Mouse (Mus musculus): ENCODE data around the gene Hrc. TPM values are rescaled to one million over a fixed set of nuclear protein-coding genes. Genes with fewer than 3 reads are reported as not detected.

Gene Hrc
- polyA plus RNA-seq, 1 experiment from 2014 or later, result 0.06 TPM

DNA sequence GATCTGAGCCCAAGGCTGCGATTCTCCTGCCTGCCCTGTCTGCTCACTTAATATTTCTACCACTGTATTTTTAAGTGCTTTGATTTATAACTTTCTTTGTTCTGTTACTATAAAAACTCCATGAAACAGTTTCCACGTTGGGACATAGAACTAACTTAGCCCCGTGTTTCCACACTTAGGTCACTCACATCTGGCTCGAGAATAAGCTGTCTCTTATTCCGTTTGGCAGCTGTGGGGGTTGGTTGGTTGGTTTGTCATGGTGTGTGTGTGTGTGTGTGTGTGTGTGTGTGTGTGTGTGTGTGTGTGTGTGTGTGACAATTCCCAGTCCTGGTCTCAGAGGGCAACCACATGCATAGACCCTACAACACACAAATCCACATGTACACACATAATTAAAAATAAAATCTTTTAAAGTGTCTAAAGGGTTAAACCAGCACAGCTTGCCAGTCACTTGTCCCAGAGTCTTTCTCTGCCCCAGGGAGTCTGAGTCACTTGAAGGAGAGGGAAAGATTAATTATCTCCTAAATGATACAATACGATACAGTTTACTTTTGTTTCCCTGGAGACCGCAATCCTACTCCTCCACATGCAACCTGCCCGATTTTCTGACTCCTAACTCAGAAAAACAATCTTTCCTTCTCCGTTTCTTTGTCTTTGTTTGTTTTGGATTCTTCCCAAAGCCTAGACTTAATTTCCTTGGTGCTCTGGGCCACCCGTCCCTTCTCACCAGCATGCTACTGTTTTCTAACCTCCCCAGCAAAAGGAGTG, 22.2 kb upstream of the Hrc start:
- no peaks in the 10 kb centered on the region for H3K27me3 ChIP-seq
- peaks cover 20% of the 10 kb centered on the region for H3K4me1 ChIP-seq
- no peak overlapping the region for H3K4me3 ChIP-seq
- ATAC-seq, result no peak
- no peaks in the 10 kb centered on the region for H3K9me3 ChIP-seq (replicated peaks)
- WGBS, result 25% methylated on average over 10 of the region's 10 CpGs
- H3K27ac ChIP-seq, result no peak overlapping the region
- no peaks in the 10 kb centered on the region for H3K36me3 ChIP-seq (ENCODE audit: poor library complexity, severe bottlenecking)
- no peak overlapping the region for H3K9ac ChIP-seq
- H3K4me2 ChIP-seq, result no peak overlapping the region

GRCm38 (mm10) chr7:45313495-45313894, 21.6 kb upstream of the Hrc start:
- H3K4me2 ChIP-seq, result no peak overlapping the region
- H3K4me3 ChIP-seq, result no peak overlapping the region
- no peaks in the 10 kb centered on the region for H3K9me3 ChIP-seq (replicated peaks)
- no peaks in the 10 kb centered on the region for H3K27me3 ChIP-seq
- H3K36me3 ChIP-seq (ENCODE audit: poor library complexity, severe bottlenecking), result no peaks in the 10 kb centered on the region
- no peak overlapping the region for H3K9ac ChIP-seq
- no peak overlapping the region for H3K27ac ChIP-seq
- 40% methylated on average over 9 of the region's 9 CpGs for WGBS
- H3K4me1 ChIP-seq, result peaks cover 20% of the 10 kb centered on the region
- ATAC-seq, result no peak

GRCm38 (mm10) chr7:45315182-45315701, 19.8 kb upstream of the Hrc start:
- no peaks in the 10 kb centered on the region for H3K36me3 ChIP-seq (ENCODE audit: poor library complexity, severe bottlenecking)
- no peak overlapping the region for H3K4me2 ChIP-seq
- no peak overlapping the region for H3K4me3 ChIP-seq
- peaks cover 11% of the 10 kb centered on the region for H3K4me1 ChIP-seq
- no peaks in the 10 kb centered on the region for H3K27me3 ChIP-seq
- ATAC-seq, result no peak
- H3K27ac ChIP-seq, result no peak overlapping the region
- no peak overlapping the region for H3K9ac ChIP-seq
- WGBS, result 86% methylated on average over 10 of the region's 10 CpGs
- no peaks in the 10 kb centered on the region for H3K9me3 ChIP-seq (replicated peaks)

DNA sequence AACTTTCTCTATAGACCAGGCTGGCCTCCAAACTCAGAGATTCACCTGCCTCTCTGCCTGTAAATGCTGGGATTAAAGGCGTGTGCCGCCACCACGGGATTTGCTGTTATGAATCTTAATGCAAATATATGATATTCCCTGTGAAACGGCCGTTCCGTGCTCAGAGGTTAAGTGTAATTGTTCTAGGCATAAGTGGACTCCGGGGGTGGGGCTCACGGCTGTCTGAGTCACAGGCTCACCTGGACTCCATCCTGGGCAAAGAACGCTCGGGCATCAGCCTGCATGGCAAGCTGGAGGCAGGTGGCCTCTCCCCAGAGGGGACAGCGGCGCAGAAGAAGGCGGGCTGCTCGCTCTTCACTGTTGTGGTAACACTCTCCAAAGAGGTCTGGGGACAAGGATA, 18.6 kb upstream of the Hrc start:
- peaks cover 11% of the 10 kb centered on the region for H3K4me1 ChIP-seq
- no peak overlapping the region for H3K27ac ChIP-seq
- no peak for ATAC-seq
- WGBS, result 93% methylated on average over 14 of the region's 14 CpGs
- no peak overlapping the region for H3K4me2 ChIP-seq
- no peaks in the 10 kb centered on the region for H3K9me3 ChIP-seq (replicated peaks)
- H3K36me3 ChIP-seq (ENCODE audit: poor library complexity, severe bottlenecking), result no peaks in the 10 kb centered on the region
- no peaks in the 10 kb centered on the region for H3K27me3 ChIP-seq
- H3K9ac ChIP-seq, result no peak overlapping the region
- H3K4me3 ChIP-seq, result no peak overlapping the region

- H3K27ac ChIP-seq, result no peak overlapping the region
- H3K4me1 ChIP-seq, result no peaks in the 10 kb centered on the region
- 90% methylated on average over 4 of the region's 4 CpGs for WGBS
- no peak overlapping the region for H3K4me2 ChIP-seq
- ATAC-seq, result no peak
- no peak overlapping the region for H3K4me3 ChIP-seq
- H3K36me3 ChIP-seq (ENCODE audit: poor library complexity, severe bottlenecking), result no peaks in the 10 kb centered on the region
- H3K27me3 ChIP-seq, result no peaks in the 10 kb centered on the region
- no peak overlapping the region for H3K9ac ChIP-seq
- no peaks in the 10 kb centered on the region for H3K9me3 ChIP-seq (replicated peaks)
These were observed 12.8 kb upstream of the Hrc start for GRCm38 (mm10) chr7:45322245-45322644.

DNA sequence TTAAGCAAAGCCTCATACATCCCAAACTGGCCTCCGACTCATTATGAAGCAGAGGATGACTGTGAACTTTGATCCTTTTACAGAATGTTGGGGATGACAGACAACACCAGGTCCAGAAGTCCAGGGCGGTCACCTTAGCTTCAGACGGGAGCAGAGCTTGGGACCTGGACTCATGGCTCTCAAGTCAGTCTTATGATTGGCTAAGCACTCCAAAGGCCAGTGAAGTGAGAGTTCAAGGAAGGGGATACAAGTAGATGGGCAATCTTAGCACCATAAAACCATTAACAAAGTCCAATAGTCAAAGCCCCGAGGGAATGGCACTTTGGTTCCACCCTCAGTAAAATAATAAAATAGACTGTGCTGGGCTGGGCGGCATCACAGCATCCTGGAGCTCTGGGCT, 12.0 kb upstream of the Hrc start:
- Histone ChIP-seq H3K27me3 (no peaks in the 10 kb centered on the region), H3K4me2 (no peak overlapping the region), H3K4me3 (no peak overlapping the region), H3K9me3 (replicated peaks) (no peaks in the 10 kb centered on the region), H3K36me3 (ENCODE audit: poor library complexity, severe bottlenecking) (no peaks in the 10 kb centered on the region), H3K4me1 (no peaks in the 10 kb centered on the region), H3K9ac (no peak overlapping the region), H3K27ac (no peak overlapping the region)
- no peak for ATAC-seq
- 91% methylated on average over 5 of the region's 5 CpGs for WGBS

DNA sequence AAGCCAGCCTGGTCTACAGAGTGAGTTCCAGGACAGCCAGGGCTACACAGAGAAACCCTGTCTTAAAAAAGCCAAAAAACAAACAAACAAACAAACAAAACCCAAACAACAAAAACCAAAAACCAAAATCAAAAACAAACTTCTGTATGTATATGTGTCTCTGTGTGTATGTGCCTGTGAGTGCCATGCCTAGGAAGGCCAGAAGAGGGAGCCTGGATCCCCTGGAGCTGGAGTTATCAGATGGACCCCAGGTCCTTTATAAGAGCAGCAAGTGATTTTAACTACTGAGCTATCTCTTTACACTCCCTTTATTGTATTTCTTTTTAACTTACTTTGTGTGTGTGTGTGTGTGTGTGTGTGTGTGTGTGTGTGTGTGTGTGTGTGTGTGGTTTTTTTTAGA, 9.3 kb upstream of the Hrc start:
- Histone ChIP-seq H3K27ac (no peak overlapping the region), H3K4me3 (no peak overlapping the region), H3K9ac (no peak overlapping the region), H3K36me3 (ENCODE audit: poor library complexity, severe bottlenecking) (no peaks in the 10 kb centered on the region), H3K27me3 (no peaks in the 10 kb centered on the region), H3K4me1 (no peaks in the 10 kb centered on the region), H3K4me2 (no peak overlapping the region), H3K9me3 (replicated peaks) (no peaks in the 10 kb centered on the region)
- no peak for ATAC-seq

GRCm38 (mm10) chr7:45328841-45329475, 6.1 kb upstream of the Hrc start:
- Histone ChIP-seq H3K36me3 (ENCODE audit: poor library complexity, severe bottlenecking) (no peaks in the 10 kb centered on the region), H3K4me3 (no peak overlapping the region), H3K4me2 (no peak overlapping the region), H3K27ac (no peak overlapping the region), H3K9ac (no peak overlapping the region), H3K9me3 (replicated peaks) (no peaks in the 10 kb centered on the region), H3K27me3 (0 out of 2 replicates have a peak, but pooled peaks cover 4% of the 10 kb centered on the region), H3K4me1 (peaks cover 11% of the 10 kb centered on the region)
- ATAC-seq, result no peak
- WGBS, result 85% methylated on average over 13 of the region's 13 CpGs

GRCm38 (mm10) chr7:45331502-45331901, 3.6 kb upstream of the Hrc start:
- Histone ChIP-seq H3K27me3 (peaks cover 17% of the 10 kb centered on the region), H3K4me2 (no peak overlapping the region), H3K4me1 (peaks cover 13% of the 10 kb centered on the region), H3K36me3 (ENCODE audit: poor library complexity, severe bottlenecking) (no peaks in the 10 kb centered on the region), H3K27ac (no peak overlapping the region), H3K4me3 (no peak overlapping the region), H3K9ac (no peak overlapping the region), H3K9me3 (replicated peaks) (no peaks in the 10 kb centered on the region)
- ATAC-seq, result no peak
- WGBS, result 85% methylated on average over 6 of the region's 6 CpGs

GRCm38 (mm10) chr7:45332685-45333425, 2.2 kb upstream of the Hrc start:
- H3K9me3 ChIP-seq (replicated peaks), result no peaks in the 10 kb centered on the region
- H3K9ac ChIP-seq, result peak overlapping the region; percentile 76
- peak; percentile 32 for ATAC-seq
- no peak overlapping the region for H3K27ac ChIP-seq
- H3K36me3 ChIP-seq (ENCODE audit: poor library complexity, severe bottlenecking), result no peaks in the 10 kb centered on the region
- H3K4me2 ChIP-seq, result peak overlapping the region; percentile 95
- peaks cover 29% of the 10 kb centered on the region for H3K27me3 ChIP-seq
- peak overlapping the region; percentile 52 for H3K4me3 ChIP-seq
- WGBS, result 3% methylated on average over 22 of the region's 22 CpGs
- peaks cover 15% of the 10 kb centered on the region for H3K4me1 ChIP-seq

- H3K9me3 ChIP-seq (replicated peaks), result no peaks in the 10 kb centered on the region
- H3K27me3 ChIP-seq, result peaks cover 35% of the 10 kb centered on the region
- H3K4me1 ChIP-seq, result peaks cover 22% of the 10 kb centered on the region
- H3K4me3 ChIP-seq, result peak within 1 kb of the TSS; percentile 52
- no peak within 1 kb of the TSS for H3K27ac ChIP-seq
- WGBS, result under 1% methylated on average over 38 of the region's 38 CpGs
- peak within 1 kb of the TSS; percentile 76 for H3K9ac ChIP-seq
- peak; percentile 62 for ATAC-seq
- peak within 1 kb of the TSS; percentile 95 for H3K4me2 ChIP-seq
- no peaks in the 10 kb centered on the region for H3K36me3 ChIP-seq (ENCODE audit: poor library complexity, severe bottlenecking)
These were observed 1.6 kb upstream of the Hrc start, which contains the start of gene Trpm4 for GRCm38 (mm10) chr7:45333431-45333982. Gene Trpm4 (minus strand): TSS chr7:45333780.

- no peak for ATAC-seq
- H3K4me2 ChIP-seq, result no peak overlapping the region
- H3K9me3 ChIP-seq (replicated peaks), result no peaks in the 10 kb centered on the region
These were observed 485 bp upstream of the Hrc start for GRCm38 (mm10) chr7:45334605-45335004.

More at GRCm38 (mm10) chr7:45334605-45335004, 485 bp upstream of the Hrc start:
- no peak overlapping the region for H3K9ac ChIP-seq
- peaks cover 33% of the 10 kb centered on the region for H3K4me1 ChIP-seq
- H3K36me3 ChIP-seq (ENCODE audit: poor library complexity, severe bottlenecking), result no peaks in the 10 kb centered on the region
- WGBS, result 26% methylated on average over 3 of the region's 3 CpGs
- no peak overlapping the region for H3K4me3 ChIP-seq
- no peak overlapping the region for H3K27ac ChIP-seq
- H3K27me3 ChIP-seq, result peaks cover 38% of the 10 kb centered on the region

Data from forebrain, embryonic 13.5 days (tissue).